Mouse (Mus musculus) C2C12 (cell line): Measurements from ENCODE around the gene Src. TPM values are rescaled to one million over a fixed set of nuclear protein-coding genes. Genes with fewer than 3 reads are reported as not detected.
A peak's percentile ranks its signal among the peaks of the same experiment; 100 is the strongest.

Experiments used
- H3K27me3 ChIP-seq: one replicate; pipeline ENCODE4 v1.6.1; 2011; ENCODE audit not compliant: control insufficient read depth, insufficient read depth, insufficient read length
- H3K36me3 ChIP-seq: one replicate; pipeline ENCODE4 v1.6.1; 2011; ENCODE audit not compliant: control insufficient read depth, insufficient read depth
- H3K4me3 ChIP-seq: one replicate; pipeline ENCODE4 v1.5.1; 2011; ENCODE audit warnings: mild to moderate bottlenecking, control low read depth; ENCODE audit not compliant: poor library complexity, insufficient read depth, severe bottlenecking
- H3K79me2 ChIP-seq: one replicate; pipeline ENCODE4 v1.6.1; 2011; ENCODE audit not compliant: control insufficient read depth, insufficient read depth
- H3K79me3 ChIP-seq: one replicate; pipeline ENCODE4 v1.6.1; 2011; ENCODE audit warnings: low read depth, control low read depth
- H3ac ChIP-seq: one replicate; pipeline ENCODE3; 2011; ENCODE audit warnings: low read depth; ENCODE audit not compliant: control insufficient read depth, insufficient read length
- CEBPB ChIP-seq: IDR thresholded peaks from one replicate; pipeline ENCODE4 v1.6.1; 2011; ENCODE audit warnings: low read depth, mild to moderate bottlenecking, control low read depth, moderate library complexity
- CTCF ChIP-seq: IDR thresholded peaks from one replicate; pipeline ENCODE4 v1.5.1; 2011; ENCODE audit not compliant: control insufficient read depth, insufficient read depth, insufficient read length
- FOSL1 ChIP-seq: IDR thresholded peaks from one replicate; pipeline ENCODE4 v1.8.0; 2011; ENCODE audit warnings: mild to moderate bottlenecking, low read length; ENCODE audit not compliant: poor library complexity, insufficient read depth, severe bottlenecking
- MAX ChIP-seq: IDR thresholded peaks from one replicate; pipeline ENCODE4 v1.6.1; 2011; ENCODE audit warnings: mild to moderate bottlenecking, control low read depth
- MYOD1 ChIP-seq: IDR thresholded peaks from one replicate; pipeline ENCODE4 v1.6.1; 2011; ENCODE audit warnings: low read depth; ENCODE audit not compliant: control insufficient read depth, insufficient read length
- MYOG ChIP-seq: IDR thresholded peaks from one replicate; pipeline ENCODE4 v1.6.1; 2011; ENCODE audit not compliant: control insufficient read depth, insufficient read length; ENCODE audit errors: extremely low read depth
- USF1 ChIP-seq: IDR thresholded peaks from one replicate; pipeline ENCODE4 v1.6.1; 2011; ENCODE audit warnings: low read depth, mild to moderate bottlenecking, control low read depth, moderate library complexity
- polyA plus RNA-seq: library from polyadenylated mRNA; unstranded; fragments of >200 nt; fragmentation: generic; extraction: Trizol; gene quantifications from one replicate; pipeline ENCODE4 v1.2.1, GENCODE M21; 2012; ENCODE audit warnings: missing spikeins

Gene Src
- polyA plus RNA-seq, 1 experiment, result 29.3 TPM

GRCm38 (mm10) chr2:157462776-157463710, 44.8 kb downstream of the Src start:
- no peaks in the 10 kb centered on the region for H3K27me3 ChIP-seq
- H3K79me2 ChIP-seq, result no peaks in the 10 kb centered on the region
- TF ChIP-seq FOSL1 (no peak), MYOD1 (no peak), MAX (no peak), USF1 (no peak), MYOG (no peak), CTCF (no peak), CEBPB (no peak)
- H3K4me3 ChIP-seq, result no peak overlapping the region
- peaks cover 87% of the 10 kb centered on the region for H3K36me3 ChIP-seq
- H3ac ChIP-seq, result no peak overlapping the region
- no peaks in the 10 kb centered on the region for H3K79me3 ChIP-seq

DNA sequence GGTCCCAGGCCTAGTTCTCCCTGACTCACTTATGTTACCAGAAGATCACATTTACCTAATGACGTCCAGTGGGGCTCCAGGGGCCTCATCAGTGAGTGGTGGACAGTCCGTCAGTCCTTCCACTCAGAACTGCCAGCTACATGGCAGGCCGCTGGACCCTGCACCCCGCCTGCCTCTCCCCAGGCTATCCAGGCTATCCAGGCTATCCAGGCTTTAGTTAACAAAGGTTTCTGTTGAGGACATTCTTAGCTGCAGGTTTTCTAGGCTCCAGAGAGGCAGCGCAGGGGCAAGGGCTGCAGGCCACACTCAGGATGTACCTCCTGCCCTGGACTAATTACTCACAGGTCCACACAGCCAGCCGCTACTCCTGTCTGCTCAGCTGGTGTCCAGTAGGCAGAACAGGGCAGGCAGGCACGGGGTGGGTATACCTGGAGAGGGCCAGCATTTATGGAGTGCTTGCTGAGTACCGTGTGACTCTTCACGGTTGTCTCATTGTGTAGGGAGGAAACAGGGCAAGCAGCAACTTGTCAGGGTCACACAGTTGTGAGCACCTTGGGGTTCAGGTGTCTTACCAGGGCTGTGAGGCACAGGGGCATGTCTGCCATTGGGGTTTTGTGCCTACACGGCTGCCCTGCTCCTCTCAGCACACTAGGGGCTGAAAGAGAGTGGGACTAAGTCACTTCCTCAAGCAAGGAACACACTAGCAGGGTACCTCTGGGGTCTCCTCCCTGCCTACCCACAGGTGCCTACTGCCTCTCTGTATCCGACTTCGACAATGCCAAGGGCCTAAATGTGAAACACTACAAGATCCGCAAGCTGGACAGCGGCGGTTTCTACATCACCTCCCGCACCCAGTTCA, 45.9 kb downstream of the Src start:
- Histone ChIP-seq H3ac (no peak overlapping the region), H3K36me3 (peaks cover 88% of the 10 kb centered on the region), H3K4me3 (no peak overlapping the region), H3K27me3 (no peaks in the 10 kb centered on the region), H3K79me2 (no peaks in the 10 kb centered on the region), H3K79me3 (no peaks in the 10 kb centered on the region)
- TF ChIP-seq MYOD1 (no peak), CTCF (no peak), MAX (no peak), CEBPB (no peak), MYOG (no peak), FOSL1 (no peak), USF1 (no peak)

DNA sequence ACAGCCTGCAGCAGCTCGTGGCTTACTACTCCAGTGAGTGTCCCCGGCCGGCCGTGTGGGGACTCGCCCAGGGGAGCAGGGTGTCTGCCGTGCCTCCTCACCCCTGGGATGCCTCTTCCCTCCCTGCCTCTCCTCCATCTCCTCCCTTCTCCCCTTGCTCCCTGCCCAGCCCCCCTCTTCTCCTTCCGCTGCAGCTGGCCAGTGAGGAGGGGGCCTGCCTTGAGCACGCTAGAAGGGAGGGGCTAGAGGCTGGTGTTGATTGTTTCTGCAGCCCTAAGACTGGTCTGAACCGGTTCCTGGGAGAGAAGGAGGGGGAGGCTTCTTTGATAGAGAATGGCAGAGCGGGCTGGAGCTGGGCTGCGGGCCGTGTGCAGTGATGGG, 46.5 kb downstream of the Src start:
- peaks cover 88% of the 10 kb centered on the region for H3K36me3 ChIP-seq
- H3ac ChIP-seq, result no peak overlapping the region
- H3K27me3 ChIP-seq, result no peaks in the 10 kb centered on the region
- H3K79me2 ChIP-seq, result no peaks in the 10 kb centered on the region
- TF ChIP-seq USF1 (no peak), MYOD1 (no peak), FOSL1 (no peak), MAX (no peak), CTCF (no peak), CEBPB (no peak), MYOG (no peak)
- H3K4me3 ChIP-seq, result no peak overlapping the region
- no peaks in the 10 kb centered on the region for H3K79me3 ChIP-seq

DNA sequence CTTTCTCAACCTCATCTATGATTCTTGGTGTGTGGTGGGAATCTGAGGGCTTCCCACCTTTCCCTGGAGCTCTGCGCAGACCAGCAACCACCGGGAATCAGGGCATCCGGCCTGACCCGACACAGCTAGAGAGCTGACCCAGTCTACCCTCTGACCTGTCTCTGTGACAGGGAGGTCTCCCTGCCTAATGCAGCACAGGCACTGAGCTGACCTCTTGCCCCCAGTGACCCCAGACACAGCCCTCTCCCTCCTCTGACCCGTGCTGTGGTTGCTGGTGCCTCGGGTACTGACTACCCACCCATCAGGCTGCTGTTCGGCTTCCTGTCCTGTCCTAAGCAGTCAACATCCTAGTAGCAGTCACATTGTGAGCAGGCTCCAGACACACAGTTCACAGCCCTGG, 48.6 kb downstream of the Src start:
- Histone ChIP-seq H3K4me3 (no peak overlapping the region), H3K79me2 (no peaks in the 10 kb centered on the region), H3K27me3 (no peaks in the 10 kb centered on the region), H3K79me3 (no peaks in the 10 kb centered on the region), H3K36me3 (peaks cover 81% of the 10 kb centered on the region), H3ac (no peak overlapping the region)
- TF ChIP-seq MYOG (no peak), FOSL1 (no peak), MAX (no peak), CTCF (no peak), USF1 (no peak), CEBPB (no peak), MYOD1 (no peak)

GRCm38 (mm10) chr2:157468130-157468796, 50.0 kb downstream of the Src start:
- no peak overlapping the region for H3ac ChIP-seq
- TF ChIP-seq CEBPB (no peak), MYOD1 (no peak), MAX (no peak), CTCF (peak; percentile 25)
- no peaks in the 10 kb centered on the region for H3K79me3 ChIP-seq
- peaks cover 72% of the 10 kb centered on the region for H3K36me3 ChIP-seq
- no peaks in the 10 kb centered on the region for H3K79me2 ChIP-seq
- H3K4me3 ChIP-seq, result no peak overlapping the region
- H3K27me3 ChIP-seq, result no peaks in the 10 kb centered on the region
